Mouse (Mus musculus): ENCODE measurements around the gene C1d. TPM values are rescaled to one million over a fixed set of nuclear protein-coding genes. Genes with fewer than 3 reads are reported as not detected.
"Not testable (repeated sequence)": the region's sequence is repeated elsewhere in the genome, so short reads cannot be mapped to it uniquely, and the experiment has no call there.

The C1d gene
- polyA plus RNA-seq (2016; fragmentation: Nextera tagmentation; extraction: Ambion mirVana) = 102 and 103 TPM in 2 replicates

GRCm38 (mm10) chr11:17257443-17257842 is at the start of gene C1d:
C1d (plus strand) TSS chr11:17257579.
- no peaks in the 10 kb centered on the region for H3K9me3 ChIP-seq
- H3K36me3 ChIP-seq = no peaks in the 10 kb centered on the region
- no peaks in the 10 kb centered on the region for H3K27me3 ChIP-seq (ENCODE audit: insufficient read depth, poor library complexity, severe bottlenecking)
- H3K27ac ChIP-seq = peak within 1 kb of the TSS; percentile 94
- under 1% methylated on average over 33 of the region's 33 CpGs for WGBS
- H3K4me1 ChIP-seq (replicated peaks) = peaks cover 24% of the 10 kb centered on the region
- DNase-seq (ENCODE audit: low spot score) = peak; percentile 92
- H3K4me3 ChIP-seq = peak within 1 kb of the TSS; percentile 73

GRCm38 (mm10) chr11:17211258-17212140 is 45.9 kb upstream of the C1d start, which contains the start of gene Pno1:
Pno1 (minus strand) TSS chr11:17211568.
- H3K4me1 ChIP-seq (replicated peaks) = peaks cover 20% of the 10 kb centered on the region
- H3K27me3 ChIP-seq (ENCODE audit: insufficient read depth, poor library complexity, severe bottlenecking) = no peaks in the 10 kb centered on the region
- DNase-seq (ENCODE audit: low spot score) = peak; percentile 96
- H3K4me3 ChIP-seq = peak within 1 kb of the TSS; percentile 80
- H3K36me3 ChIP-seq = peaks cover 29% of the 10 kb centered on the region
- peak within 1 kb of the TSS; percentile 97 for H3K27ac ChIP-seq
- no peaks in the 10 kb centered on the region for H3K9me3 ChIP-seq
- under 1% methylated on average over 65 of the region's 65 CpGs for WGBS

- Histone ChIP-seq H3K27me3 (ENCODE audit: insufficient read depth, poor library complexity, severe bottlenecking) (no peaks in the 10 kb centered on the region), H3K9me3 (no peaks in the 10 kb centered on the region), H3K4me1 (replicated peaks) (peaks cover 20% of the 10 kb centered on the region), H3K36me3 (peaks cover 24% of the 10 kb centered on the region), H3K27ac (peak overlapping the region; percentile 97), H3K4me3 (peak overlapping the region; percentile 80)
- WGBS = 2% methylated on average over 10 of the region's 10 CpGs
- DNase-seq (ENCODE audit: low spot score) = no peak
Observed at GRCm38 (mm10) chr11:17212141-17212495, 45.3 kb upstream of the C1d start.

- Histone ChIP-seq H3K4me1 (replicated peaks) (peaks cover 20% of the 10 kb centered on the region), H3K36me3 (peaks cover 16% of the 10 kb centered on the region), H3K27ac (no peak overlapping the region), H3K27me3 (ENCODE audit: insufficient read depth, poor library complexity, severe bottlenecking) (no peaks in the 10 kb centered on the region), H3K4me3 (peak overlapping the region; percentile 80; the same call in 1 of the 2 replicates), H3K9me3 (no peaks in the 10 kb centered on the region)
- WGBS = 82% methylated on average over 5 of the region's 5 CpGs
- no peak for DNase-seq (ENCODE audit: low spot score)
Observed at GRCm38 (mm10) chr11:17212903-17213509, 44.4 kb upstream of the C1d start.

GRCm38 (mm10) chr11:17215475-17215874 is 41.9 kb upstream of the C1d start:
- WGBS = 89% methylated on average over 3 of the region's 3 CpGs
- no peak for DNase-seq (ENCODE audit: low spot score)
- H3K4me1 ChIP-seq (replicated peaks) = peaks cover 15% of the 10 kb centered on the region

GRCm38 (mm10) chr11:17221126-17221525 is 36.3 kb upstream of the C1d start:
- Histone ChIP-seq H3K27me3 (ENCODE audit: insufficient read depth, poor library complexity, severe bottlenecking) (no peaks in the 10 kb centered on the region), H3K36me3 (peaks cover 34% of the 10 kb centered on the region), H3K27ac (no peak overlapping the region), H3K4me3 (no peak overlapping the region), H3K4me1 (replicated peaks) (no peaks in the 10 kb centered on the region), H3K9me3 (no peaks in the 10 kb centered on the region)
- DNase-seq (ENCODE audit: low spot score) = no peak
- 97% methylated on average over 8 of the region's 8 CpGs for WGBS

More at GRCm38 (mm10) chr11:17215475-17215874, 41.9 kb upstream of the C1d start:
- Histone ChIP-seq H3K27ac (no peak overlapping the region), H3K27me3 (ENCODE audit: insufficient read depth, poor library complexity, severe bottlenecking) (no peaks in the 10 kb centered on the region), H3K36me3 (0 out of 2 replicates have a peak, but pooled peaks cover 1% of the 10 kb centered on the region), H3K9me3 (no peaks in the 10 kb centered on the region), H3K4me3 (no peak overlapping the region)

- Histone ChIP-seq H3K9me3 (no peaks in the 10 kb centered on the region), H3K36me3 (peaks cover 53% of the 10 kb centered on the region), H3K4me3 (no peak overlapping the region), H3K27me3 (ENCODE audit: insufficient read depth, poor library complexity, severe bottlenecking) (no peaks in the 10 kb centered on the region), H3K27ac (no peak overlapping the region), H3K4me1 (replicated peaks) (no peaks in the 10 kb centered on the region)
- DNase-seq (ENCODE audit: low spot score) = no peak
- WGBS = 90% methylated on average over 5 of the region's 5 CpGs
Observed at GRCm38 (mm10) chr11:17232792-17233191, 24.6 kb upstream of the C1d start.

- H3K4me3 ChIP-seq = no peak overlapping the region
- H3K4me1 ChIP-seq (replicated peaks) = no peaks in the 10 kb centered on the region
- DNase-seq (ENCODE audit: low spot score) = no peak
- no peak overlapping the region for H3K27ac ChIP-seq
- no peaks in the 10 kb centered on the region for H3K9me3 ChIP-seq
- WGBS = 85% methylated on average over 5 of the region's 5 CpGs
- H3K27me3 ChIP-seq (ENCODE audit: insufficient read depth, poor library complexity, severe bottlenecking) = no peaks in the 10 kb centered on the region
- peaks cover 30% of the 10 kb centered on the region for H3K36me3 ChIP-seq
Observed at GRCm38 (mm10) chr11:17236449-17237037, 20.8 kb upstream of the C1d start.

GRCm38 (mm10) chr11:17238598-17238997 is 18.8 kb upstream of the C1d start:
- not testable (repeated sequence) for H3K4me3 ChIP-seq; H3K27me3 ChIP-seq (ENCODE audit: insufficient read depth, poor library complexity, severe bottlenecking); H3K4me1 ChIP-seq (replicated peaks); H3K27ac ChIP-seq; DNase-seq (ENCODE audit: low spot score); H3K9me3 ChIP-seq
- WGBS = 93% methylated on average over 5 of the region's 5 CpGs
- peaks cover 17% of the 10 kb centered on the region for H3K36me3 ChIP-seq

GRCm38 (mm10) chr11:17248715-17249114 is 8.7 kb upstream of the C1d start:
- no peaks in the 10 kb centered on the region for H3K4me1 ChIP-seq (replicated peaks)
- DNase-seq (ENCODE audit: low spot score) = no peak
- H3K36me3 ChIP-seq = no peaks in the 10 kb centered on the region
- H3K27ac ChIP-seq = no peak overlapping the region
- no peaks in the 10 kb centered on the region for H3K9me3 ChIP-seq
- H3K4me3 ChIP-seq = no peak overlapping the region
- no peaks in the 10 kb centered on the region for H3K27me3 ChIP-seq (ENCODE audit: insufficient read depth, poor library complexity, severe bottlenecking)

GRCm38 (mm10) chr11:17256813-17257365 is 490 bp upstream of the C1d start:
- Histone ChIP-seq H3K27ac (peak overlapping the region; percentile 94), H3K36me3 (no peaks in the 10 kb centered on the region), H3K4me3 (peak overlapping the region; percentile 73), H3K27me3 (ENCODE audit: insufficient read depth, poor library complexity, severe bottlenecking) (no peaks in the 10 kb centered on the region), H3K4me1 (replicated peaks) (peaks cover 24% of the 10 kb centered on the region), H3K9me3 (no peaks in the 10 kb centered on the region)
- peak; percentile 10 for DNase-seq (ENCODE audit: low spot score)
- WGBS = 66% methylated on average over 8 of the region's 8 CpGs

GRCm38 (mm10) chr11:17257861-17258260 is 482 bp downstream of the C1d start:
- no peaks in the 10 kb centered on the region for H3K9me3 ChIP-seq
- H3K27me3 ChIP-seq (ENCODE audit: insufficient read depth, poor library complexity, severe bottlenecking) = no peaks in the 10 kb centered on the region
- H3K4me1 ChIP-seq (replicated peaks) = peaks cover 24% of the 10 kb centered on the region
- H3K4me3 ChIP-seq = peak overlapping the region; percentile 73
- no peak for DNase-seq (ENCODE audit: low spot score)
- WGBS = 1% methylated on average over 17 of the region's 17 CpGs
- no peaks in the 10 kb centered on the region for H3K36me3 ChIP-seq
- H3K27ac ChIP-seq = peak overlapping the region; percentile 94

Data from hindbrain, embryonic 10.5 days (tissue).